Mouse (Mus musculus) megakaryocyte-erythroid progenitor cell, adult 5-6 weeks (primary cell): Measurements from ENCODE around the gene Snx27. TPM values are rescaled to one million over a fixed set of nuclear protein-coding genes. Genes with fewer than 3 reads are reported as not detected.

Experiments used
- ATAC-seq: replicated peaks from 2 replicates; pipeline ENCODE4 v1.8.0; 2016; ENCODE audit warnings: mild to moderate bottlenecking, inconsistent platforms; ENCODE audit not compliant: severe bottlenecking, poor library complexity, low FRiP score, low TSS enrichment
- total RNA-seq, 2 experiments: library from RNA; stranded (forward) in 1 of 2; stranded (reverse) in 1 of 2; fragments of 200-1000, 215-1000 nt in 1 of 2; fragments of >200 nt in 1 of 2; fragmentation: Nextera tagmentation in 1 of 2; gene quantifications; 2 replicates each; pipeline ENCODE4 v1.2.3; 2014 to 2017

The Snx27 gene
- total RNA-seq, 2 experiments from 2014 or later, result 24.2 to 30.5 TPM

GRCm38 (mm10) chr3:94480291-94480884 lies 102.1 kb downstream of the Snx27 start, which contains the start of gene Riiad1:
TSS of gene Riiad1 (minus strand) at chr3:94480341.
- ATAC-seq, result no peak

GRCm38 (mm10) chr3:94479564-94479963 lies 103.0 kb downstream of the Snx27 start:
- ATAC-seq, result no peak

- no peak for ATAC-seq
Observed at GRCm38 (mm10) chr3:94478591-94479169, 103.8 kb downstream of the Snx27 start.

GRCm38 (mm10) chr3:94477981-94478422 lies 104.5 kb downstream of the Snx27 start, which contains the start of gene Celf3:
TSS of gene Celf3 (plus strand) at chr3:94478295.
- ATAC-seq, result peak; percentile 80

- ATAC-seq, result no peak
Observed at GRCm38 (mm10) chr3:94477444-94477843, 105.1 kb downstream of the Snx27 start.

GRCm38 (mm10) chr3:94476301-94477035 lies 106.0 kb downstream of the Snx27 start:
- ATAC-seq, result no peak

GRCm38 (mm10) chr3:94473567-94474232 lies 108.8 kb downstream of the Snx27 start:
- no peak for ATAC-seq

GRCm38 (mm10) chr3:94473115-94473505 lies 109.4 kb downstream of the Snx27 start:
- no peak for ATAC-seq

- ATAC-seq, result no peak
Observed at GRCm38 (mm10) chr3:94472447-94473114, 109.9 kb downstream of the Snx27 start.

GRCm38 (mm10) chr3:94468931-94469330 lies 113.6 kb downstream of the Snx27 start:
- ATAC-seq, result no peak

GRCm38 (mm10) chr3:94465632-94466430 lies 116.7 kb downstream of the Snx27 start:
- ATAC-seq, result no peak

- ATAC-seq, result no peak
Observed at GRCm38 (mm10) chr3:94463926-94464578, 118.5 kb downstream of the Snx27 start.

- no peak for ATAC-seq
Observed at GRCm38 (mm10) chr3:94459834-94460233, 122.7 kb downstream of the Snx27 start.

- 0 out of 2 replicates have a peak, but pooled peaks have one; percentile 26 for ATAC-seq
Observed at GRCm38 (mm10) chr3:94457055-94457454, 125.5 kb downstream of the Snx27 start.

GRCm38 (mm10) chr3:94456529-94457000 lies 126.0 kb downstream of the Snx27 start:
- ATAC-seq, result peak; percentile 95

- ATAC-seq, result no peak
Observed at GRCm38 (mm10) chr3:94449377-94449776, 133.1 kb downstream of the Snx27 start.
